Mouse (Mus musculus): ENCODE data around the gene Tex45.
A peak's percentile ranks its signal among the peaks of the same experiment; 100 is the strongest.

Gene Tex45

DNA sequence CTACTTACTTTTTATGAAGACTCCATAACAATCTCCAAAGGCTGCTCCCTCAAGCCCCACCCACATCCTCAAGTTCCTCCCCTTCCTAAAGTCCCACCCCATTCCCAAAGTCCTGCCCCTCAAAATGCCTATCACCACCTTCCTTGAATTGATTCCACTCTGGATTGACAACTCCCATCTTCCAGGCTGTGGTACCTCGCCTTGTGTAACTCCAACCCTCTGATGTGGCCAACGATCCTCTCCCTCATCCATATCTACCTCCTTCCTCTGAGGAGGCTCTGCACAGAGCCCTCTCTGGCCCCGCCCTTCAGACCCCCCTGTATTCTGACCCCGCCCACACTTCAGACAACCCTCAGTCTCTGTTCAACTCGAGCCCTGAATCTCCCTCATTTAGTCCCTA lies 14.5 kb downstream of the Tex45 start:
- DNase-seq (ENCODE audit: low spot score), result no peak

DNA sequence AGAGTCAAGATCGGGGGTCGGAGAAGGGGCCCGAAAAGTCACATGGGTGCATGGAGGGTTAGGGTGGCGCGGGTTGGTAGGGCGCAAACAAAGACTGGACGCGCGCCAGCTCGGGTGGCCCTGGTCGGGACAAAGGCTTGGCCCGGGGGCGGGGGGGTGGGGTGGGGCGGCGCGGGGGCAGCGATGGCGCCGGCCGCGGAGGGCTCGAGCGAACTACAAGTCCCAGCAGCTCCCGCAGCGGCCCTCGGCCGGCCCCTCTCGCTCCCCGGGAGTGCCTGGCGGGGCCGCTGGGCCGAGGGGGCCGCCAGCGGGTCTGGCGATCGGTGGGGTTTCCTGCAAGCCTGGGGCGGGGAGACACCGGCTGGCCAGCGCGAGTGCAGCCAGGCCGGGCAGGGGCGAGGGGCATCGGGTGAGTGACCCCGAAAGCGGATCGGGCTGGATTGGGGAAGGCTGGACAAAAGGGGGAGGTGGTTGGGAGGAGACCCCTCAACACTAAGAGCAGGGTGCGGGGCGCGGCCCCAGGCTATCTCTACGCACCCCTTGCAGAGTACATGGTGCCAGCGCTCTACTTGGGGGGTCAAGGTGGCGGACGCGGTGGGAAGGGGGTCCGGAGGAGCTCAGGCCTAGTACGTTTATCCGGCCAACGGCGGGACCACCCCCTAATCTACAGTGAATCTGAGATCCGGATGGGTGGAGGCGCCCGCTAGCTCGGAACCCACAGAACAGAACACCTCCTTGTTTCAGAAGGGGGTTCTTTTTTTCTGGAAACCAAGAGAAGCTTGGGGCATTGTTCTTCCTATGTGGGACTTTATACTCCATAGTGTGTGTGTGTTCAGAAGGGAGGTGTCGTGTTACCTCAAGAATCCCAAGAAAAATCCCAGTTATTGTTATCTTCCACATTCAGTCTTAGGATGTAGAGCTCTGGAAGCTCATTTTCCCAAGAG lies 22.5 kb downstream of the Tex45 start, which contains the start of gene Zfp358:
Gene Zfp358 (plus strand): TSS at position 238 of the 944 bp plus-strand sequence.
- DNase-seq (ENCODE audit: low spot score), result peak; percentile 73

DNA sequence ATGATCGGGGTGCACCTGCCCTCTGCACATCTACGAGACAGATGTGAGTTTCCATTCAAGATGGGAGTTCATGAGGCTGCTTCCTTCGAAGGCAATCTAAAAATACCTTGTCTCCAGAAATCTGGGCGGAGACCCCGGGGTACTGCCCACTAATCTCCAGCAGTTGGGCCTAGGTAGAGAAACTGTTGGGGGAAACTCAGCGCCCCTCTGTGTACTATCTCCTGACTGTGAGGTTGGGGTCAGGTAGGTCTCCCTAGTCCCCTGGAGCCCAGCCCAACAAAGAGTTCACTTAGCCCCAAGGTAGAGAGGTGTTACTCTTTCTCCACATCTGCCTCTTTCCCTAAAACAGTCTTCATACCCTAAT lies 23.2 kb downstream of the Tex45 start:
- DNase-seq (ENCODE audit: low spot score), result no peak

DNA sequence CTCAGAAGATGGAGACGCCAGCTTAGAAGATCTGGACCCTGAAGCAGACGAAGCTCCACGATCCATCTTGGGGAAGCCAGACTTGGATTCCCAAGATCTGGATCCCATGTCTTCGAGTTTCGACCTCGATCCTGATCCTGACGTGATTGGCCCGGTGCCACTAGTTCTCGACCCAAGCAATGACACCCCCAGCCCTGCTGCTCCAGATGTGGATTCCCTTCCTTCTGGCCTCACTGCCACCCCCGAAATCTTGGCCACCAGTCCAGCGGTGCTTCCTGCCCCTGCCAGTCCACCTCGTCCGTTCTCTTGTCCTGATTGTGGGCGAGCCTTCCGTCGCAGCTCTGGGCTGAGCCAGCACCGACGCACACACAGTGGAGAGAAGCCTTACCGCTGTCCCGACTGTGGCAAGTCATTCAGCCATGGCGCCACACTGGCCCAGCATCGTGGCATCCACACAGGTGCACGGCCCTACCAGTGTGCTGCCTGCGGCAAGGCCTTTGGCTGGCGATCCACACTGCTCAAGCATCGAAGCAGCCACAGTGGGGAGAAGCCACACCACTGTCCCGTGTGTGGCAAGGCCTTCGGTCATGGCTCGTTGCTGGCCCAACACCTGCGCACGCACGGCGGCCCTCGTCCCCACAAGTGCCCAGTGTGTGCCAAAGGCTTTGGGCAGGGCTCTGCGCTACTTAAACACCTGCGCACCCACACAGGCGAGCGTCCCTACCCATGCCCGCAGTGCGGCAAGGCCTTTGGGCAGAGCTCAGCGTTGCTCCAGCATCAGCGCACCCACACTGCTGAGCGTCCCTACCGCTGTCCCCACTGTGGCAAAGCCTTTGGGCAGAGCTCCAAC lies 25.1 kb downstream of the Tex45 start:
- no peak for DNase-seq (ENCODE audit: low spot score)

DNA sequence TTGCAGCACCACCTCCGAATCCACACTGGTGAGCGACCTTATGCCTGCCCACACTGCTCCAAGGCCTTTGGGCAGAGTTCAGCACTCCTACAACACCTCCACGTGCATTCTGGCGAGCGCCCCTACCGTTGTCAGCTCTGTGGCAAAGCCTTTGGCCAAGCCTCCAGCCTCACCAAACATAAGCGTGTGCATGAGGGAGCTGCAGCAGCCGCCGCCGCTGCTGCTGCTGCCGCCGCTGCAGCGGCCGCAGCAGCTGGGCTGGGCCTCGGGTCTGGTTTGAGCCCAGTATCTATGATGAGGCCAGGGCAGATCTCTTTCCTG lies 25.7 kb downstream of the Tex45 start:
- no peak for DNase-seq (ENCODE audit: low spot score)

DNA sequence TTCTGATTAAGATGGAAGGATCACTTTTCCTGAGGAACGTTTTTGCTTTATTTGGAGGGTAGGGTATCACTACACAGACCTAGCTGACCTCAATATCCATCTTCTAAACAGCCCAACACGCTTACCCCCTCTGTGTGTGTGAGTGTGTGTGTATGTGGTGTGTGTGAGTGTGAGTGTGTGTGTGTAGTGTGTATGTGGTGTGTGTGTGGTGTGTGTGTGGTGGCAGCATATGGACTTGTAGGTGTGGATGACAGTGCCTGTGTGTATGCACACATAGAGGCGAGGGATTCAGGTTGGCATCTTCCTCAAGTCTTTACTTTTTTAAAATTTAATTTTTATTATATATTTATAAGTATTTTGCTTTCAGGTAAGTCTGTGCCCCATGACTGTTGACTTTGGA lies 27.9 kb downstream of the Tex45 start:
- DNase-seq (ENCODE audit: low spot score), result no peak

DNA sequence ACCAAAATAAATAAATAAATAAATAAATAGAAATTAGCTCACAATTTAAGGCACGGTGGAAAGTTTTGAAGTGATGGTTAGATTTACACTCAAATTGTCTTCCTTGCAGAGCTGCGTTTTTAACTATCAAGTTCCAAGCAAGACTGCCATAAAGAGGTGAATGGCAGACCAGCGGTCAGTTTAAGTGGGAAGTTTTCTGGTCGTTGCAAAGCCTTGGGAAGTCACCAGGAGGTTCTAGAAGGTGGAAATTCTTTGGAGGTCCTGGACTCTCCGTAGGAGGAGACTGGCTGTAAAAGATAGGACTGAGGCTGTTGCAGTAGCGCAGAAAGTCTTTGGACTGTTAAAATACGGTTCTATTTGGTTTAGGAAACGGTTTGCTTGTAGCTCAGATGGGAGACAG lies 29.1 kb downstream of the Tex45 start:
- DNase-seq (ENCODE audit: low spot score), result no peak

DNA sequence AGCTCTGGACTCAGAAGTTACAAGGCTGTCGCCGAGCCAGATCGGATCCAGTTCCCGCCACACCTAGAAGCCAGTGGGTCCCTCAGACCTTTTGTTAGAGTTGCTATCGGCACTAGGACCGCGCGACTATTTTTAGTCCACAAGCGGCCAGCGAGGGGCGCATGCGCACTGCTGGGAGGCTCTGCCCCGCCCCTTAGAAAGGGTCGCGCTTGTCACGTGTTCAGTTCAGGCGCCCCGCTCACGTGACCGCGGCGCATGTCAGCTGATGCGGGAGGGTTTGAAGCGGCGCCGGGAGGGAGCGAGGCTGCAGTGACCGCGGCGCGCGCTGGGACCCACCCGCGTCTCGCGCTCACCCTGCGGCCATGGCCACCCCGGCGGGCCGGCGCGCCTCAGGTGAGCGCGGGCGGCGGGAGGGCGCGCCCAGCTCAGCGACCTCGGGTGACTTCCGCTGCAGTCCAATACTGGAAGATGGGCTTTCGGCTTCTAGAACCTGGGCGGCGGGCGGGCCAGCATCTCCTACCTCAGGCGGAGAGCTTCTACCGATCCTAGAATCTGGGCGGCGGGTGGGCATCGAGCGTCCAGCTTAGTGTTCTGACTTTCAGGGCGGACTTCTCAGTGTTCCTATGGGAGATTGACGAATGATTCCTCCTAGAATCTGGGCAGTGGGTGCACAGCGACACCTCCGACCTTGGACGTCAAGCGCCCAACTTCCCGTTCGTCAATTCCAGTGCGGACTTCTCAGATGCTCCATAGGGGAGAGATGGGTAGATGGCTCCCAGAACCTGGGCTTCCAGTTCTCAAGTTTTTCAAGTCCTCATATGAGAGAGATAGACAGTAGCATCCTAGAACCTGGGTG lies 29.8 kb downstream of the Tex45 start, which contains the start of gene Mcoln1:
Gene Mcoln1 (plus strand): TSS at position 223 of the 856 bp plus-strand sequence.
- DNase-seq (ENCODE audit: low spot score), result peak; percentile 98

DNA sequence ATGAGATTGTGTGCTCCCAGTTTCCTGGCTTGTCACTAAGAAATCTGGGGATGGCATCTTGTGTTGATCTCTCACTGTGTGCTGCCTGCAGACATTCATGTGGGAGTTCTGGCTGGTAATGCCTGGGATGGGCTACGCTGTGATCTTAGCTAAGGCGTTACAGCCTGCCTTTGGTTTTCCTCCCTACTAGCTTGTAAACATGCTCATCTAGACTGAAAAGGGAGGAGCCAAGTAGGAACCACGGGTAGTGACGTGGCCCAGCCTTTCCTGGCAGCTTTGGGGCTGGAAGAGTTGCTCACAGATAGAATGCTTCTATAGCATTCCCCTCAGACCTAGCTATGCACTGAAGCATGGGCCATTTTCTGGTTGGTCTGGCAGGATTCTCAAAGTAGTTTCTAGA lies 31.6 kb downstream of the Tex45 start:
- no peak for DNase-seq (ENCODE audit: low spot score)

DNA sequence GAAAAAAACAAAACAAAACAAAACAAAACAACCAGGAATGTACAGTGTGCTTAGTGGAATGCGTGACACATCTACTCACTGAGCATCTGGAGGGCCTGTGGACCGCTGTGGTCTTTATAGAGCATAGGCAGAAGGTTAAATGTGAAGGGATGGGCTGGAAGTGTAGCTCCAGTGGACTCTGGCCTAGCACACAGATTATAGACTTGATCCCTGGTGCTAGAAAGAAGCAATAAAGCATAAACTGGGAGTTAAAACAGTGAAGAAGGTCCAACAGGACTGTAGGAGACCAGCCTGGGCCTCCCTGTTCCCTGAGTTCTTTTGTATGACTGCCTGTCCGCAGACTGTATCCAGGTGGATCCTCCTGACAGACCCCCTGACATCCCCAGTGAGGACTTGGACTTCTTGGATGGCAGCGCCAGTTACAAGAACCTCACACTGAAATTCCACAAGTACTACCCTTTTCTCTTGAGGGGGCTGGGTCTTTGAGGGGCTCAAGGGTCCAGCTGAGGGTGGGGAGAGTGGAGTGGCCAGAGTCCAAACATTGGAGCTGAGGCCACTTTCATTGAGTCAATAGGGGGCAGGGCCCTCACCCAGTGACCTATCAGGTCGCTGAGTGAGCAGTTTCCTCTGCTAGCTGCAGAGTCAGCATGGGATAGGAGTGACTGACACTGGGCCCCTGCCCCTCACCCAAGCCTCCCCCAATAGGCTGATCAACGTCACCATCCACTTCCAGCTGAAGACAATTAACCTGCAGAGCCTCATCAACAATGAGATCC lies 37.5 kb downstream of the Tex45 start:
- DNase-seq (ENCODE audit: low spot score), result no peak

DNA sequence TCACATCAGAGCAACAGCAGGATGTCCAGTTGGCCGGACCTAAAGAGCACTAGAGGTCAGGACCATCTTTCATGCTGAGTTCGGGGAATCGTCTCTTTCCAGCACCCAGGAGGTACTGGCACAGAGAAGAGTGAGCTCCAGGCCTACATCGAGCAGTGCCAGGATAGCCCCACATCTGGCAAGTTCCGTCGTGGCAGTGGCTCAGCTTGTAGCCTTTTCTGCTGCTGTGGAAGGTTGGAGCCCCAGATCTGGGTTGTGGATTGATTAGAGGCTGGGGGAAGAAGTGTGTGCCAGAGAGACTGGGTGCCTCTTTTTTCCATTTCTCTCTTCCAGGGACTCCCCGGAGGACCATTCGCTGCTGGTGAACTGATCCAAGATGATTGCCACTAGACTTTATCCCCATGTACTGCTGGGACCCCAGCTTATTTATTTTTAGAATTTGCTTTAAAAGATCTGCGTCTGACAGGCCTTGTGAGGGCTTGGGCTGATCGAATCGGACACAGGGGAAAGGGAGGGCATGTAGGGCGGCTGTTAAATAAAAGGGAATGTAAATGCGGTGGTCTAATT lies 44.1 kb downstream of the Tex45 start:
- no peak for DNase-seq (ENCODE audit: low spot score)

DNA sequence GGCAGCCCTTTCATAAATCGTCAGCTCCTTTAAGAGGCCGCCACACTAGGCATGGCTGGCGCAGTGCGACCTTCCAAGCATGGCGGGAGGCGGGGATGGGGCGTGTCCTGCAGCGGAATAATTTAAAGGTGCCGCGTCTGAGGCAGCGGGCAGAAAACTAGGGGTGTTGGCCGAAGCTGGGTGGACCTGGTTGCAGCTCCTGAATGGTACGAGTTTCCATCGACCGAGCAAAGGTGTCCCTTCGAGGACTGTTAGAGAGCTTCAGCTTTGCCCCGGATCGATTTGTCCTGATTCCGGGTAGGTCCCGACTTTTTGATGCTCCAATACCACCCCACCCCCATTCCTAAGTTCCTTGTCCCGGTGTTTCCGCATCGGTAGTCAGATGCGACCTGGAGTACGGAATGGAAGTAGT lies 44.6 kb downstream of the Tex45 start, which contains the start of gene Pnpla6:
Gene Pnpla6 (plus strand): TSS at position 125 of the 412 bp plus-strand sequence.
- peak; percentile 91 for DNase-seq (ENCODE audit: low spot score)

DNA sequence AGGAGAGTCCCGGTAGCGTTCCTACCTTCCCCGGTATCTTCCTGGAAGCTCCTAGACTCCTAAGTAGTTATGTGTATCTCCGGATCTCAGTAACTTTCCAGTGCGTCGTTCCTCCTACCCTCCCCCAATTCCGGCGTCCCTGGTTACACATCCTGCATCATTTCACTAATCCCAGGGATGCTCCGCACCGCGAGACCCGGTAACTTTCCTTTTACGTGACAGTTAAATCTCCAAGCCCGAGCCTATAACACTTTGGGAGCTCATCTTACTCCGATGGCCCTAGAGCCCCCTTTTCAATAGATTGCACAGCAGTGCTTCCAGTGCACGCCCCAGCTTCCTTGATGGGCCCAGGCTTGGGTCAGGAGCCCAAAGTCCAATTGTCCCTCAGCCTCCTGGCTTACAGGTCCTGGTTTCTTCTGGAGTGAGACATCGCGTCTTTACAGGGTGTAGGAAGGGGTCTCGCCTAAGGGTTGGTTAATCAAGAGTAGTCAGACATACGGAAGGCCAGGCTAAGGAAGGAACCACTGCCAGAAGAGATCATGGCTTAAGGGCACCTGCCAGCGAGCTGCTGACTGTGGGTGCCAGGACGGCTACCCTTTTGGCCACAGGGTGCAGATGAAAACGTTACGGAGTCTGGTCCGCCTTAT lies 45.2 kb downstream of the Tex45 start:
- peak; percentile 65 for DNase-seq (ENCODE audit: low spot score)

DNA sequence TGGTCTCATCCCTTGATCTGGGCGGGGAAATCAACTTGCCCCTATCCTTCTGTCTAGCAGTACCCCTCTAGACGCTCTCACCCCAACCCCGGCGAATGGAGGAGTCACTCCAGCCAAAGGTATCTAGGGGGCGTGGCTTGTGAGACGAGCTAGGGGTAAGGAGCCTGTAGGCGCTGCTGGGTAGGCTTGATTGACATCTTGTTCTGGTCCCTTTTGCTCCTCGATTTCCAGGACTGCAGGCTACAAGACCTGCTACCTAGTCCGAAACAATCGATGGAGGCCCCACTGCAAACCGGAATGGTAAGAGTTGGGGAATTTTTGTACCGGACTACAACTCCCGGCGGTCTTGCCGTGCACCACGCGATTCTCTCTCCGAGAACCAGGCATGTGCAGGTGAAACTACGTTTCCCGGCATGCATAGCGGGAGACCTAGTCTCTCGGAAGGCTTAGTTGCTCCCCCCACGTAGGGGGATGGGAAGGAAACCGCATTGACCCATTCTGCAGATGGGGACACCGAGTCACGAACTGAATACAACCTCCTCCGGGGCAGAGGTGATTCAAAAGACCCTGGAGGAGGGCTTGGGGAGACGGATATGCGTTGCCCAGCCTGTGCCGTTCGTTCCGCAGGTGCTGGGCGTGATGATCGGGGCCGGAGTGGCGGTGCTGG lies 45.9 kb downstream of the Tex45 start:
- peak; percentile 96 for DNase-seq (ENCODE audit: low spot score)

DNA sequence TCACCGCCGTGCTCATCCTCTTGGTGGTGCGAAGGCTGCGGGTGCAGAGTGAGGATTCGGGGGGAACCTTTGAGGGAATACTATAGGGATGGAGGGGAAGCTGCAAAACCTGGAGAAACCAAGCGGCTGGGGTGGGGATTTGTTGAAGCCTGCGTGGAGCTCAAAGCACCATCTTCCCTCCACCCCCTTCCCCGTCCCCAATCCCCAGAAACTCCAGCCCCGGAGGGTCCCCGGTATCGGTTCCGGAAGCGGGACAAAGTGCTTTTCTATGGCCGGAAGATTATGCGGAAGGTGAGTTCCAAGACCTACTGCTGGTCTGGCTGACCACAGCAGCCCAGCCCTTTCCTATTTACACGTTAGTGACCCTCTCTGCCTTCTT lies 46.4 kb downstream of the Tex45 start:
- no peak for DNase-seq (ENCODE audit: low spot score)

DNA sequence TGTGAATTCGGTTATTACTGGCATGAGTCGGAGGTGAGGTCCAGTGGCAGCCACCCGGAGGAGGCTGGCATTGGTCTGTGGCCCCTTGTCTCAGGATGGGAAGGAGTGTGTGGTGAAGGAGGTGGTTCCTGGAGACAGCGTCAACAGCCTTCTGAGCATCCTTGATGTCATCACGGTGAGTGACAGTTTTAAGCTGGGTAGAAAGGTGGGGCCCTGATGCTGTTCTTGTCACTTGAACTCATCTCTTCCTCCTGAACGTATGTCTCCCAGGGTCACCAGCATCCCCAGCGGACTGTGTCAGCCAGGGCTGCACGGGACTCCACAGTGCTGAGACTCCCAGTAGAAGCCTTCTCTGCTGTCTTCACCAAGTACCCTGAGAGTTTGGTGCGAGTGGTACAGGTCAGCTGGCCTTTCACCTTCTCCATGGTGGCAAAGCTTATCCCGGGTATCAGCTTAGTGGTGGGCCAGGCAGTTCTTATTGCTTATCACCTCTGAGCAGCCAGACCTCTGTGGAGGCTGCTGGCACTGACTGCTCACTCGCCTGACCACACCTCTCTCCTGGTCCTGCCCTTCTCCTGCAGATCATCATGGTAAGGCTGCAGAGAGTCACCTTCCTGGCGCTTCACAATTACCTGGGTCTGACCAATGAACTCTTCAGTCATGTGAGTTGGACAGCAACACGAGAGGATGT lies 51.5 kb downstream of the Tex45 start:
- no peak for DNase-seq (ENCODE audit: low spot score)

DNA sequence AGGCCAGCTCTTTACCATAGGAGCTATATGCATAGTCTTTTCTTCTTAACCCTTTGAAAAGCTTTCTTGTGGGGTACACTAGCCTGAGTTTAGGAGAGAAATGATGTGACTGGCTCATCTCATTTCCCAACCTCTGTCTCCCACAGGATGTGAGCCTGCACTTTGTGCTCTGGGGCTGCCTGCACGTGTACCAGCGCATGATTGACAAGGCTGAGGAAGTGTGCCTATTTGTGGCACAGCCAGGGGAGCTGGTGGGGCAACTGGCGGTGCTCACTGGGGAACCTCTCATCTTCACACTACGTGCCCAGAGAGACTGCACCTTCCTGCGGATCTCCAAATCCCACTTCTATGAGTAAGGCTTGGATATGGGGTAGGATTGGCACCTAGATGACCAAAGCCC lies 60.2 kb downstream of the Tex45 start:
- no peak for DNase-seq (ENCODE audit: low spot score)

DNA sequence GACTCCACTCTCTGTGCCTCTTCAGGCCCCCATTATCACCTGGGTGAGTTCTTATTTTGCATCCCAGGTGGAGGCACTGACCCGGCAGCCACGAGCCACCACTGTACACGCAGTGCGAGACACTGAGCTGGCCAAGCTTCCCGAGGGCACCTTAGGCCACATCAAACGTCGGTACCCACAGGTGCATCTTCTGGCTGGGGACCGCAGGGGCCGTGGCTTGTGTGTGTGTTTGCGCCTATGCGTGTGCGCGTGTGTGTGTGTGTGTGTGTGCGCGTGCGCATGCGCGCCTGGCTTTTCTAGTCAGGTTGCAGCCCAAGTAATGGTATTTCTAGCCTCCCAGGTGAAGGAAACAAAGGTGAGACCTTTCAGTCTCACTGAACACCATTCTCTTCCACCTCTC lies 61.3 kb downstream of the Tex45 start:
- DNase-seq (ENCODE audit: low spot score), result no peak
